Mouse (Mus musculus) layer of hippocampus, postnatal 36 days (tissue): ENCODE measurements around the gene Peak1. TPM values are rescaled to one million over a fixed set of nuclear protein-coding genes. Genes with fewer than 3 reads are reported as not detected.
A peak's percentile ranks its signal among the peaks of the same experiment; 100 is the strongest.

Experiments
- DNase-seq, 2 experiments: peaks; one replicate each; pipeline ENCODE4 v3.0.0; 2022
- total RNA-seq, 2 experiments: library from RNA; stranded (reverse); gene quantifications; 2 replicates each; pipeline ENCODE4 v1.2.3; 2021

Gene Peak1
- total RNA-seq, 2 experiments from 2014 or later = 54.3 to 55.6 TPM

- DNase-seq = no peak
Observed at GRCm38 (mm10) chr9:56415935-56416607, 1.8 kb downstream of the Peak1 start.

- no peak for DNase-seq
Observed at GRCm38 (mm10) chr9:56415393-56415792, 2.5 kb downstream of the Peak1 start.

GRCm38 (mm10) chr9:56414322-56414721, 3.5 kb downstream of the Peak1 start:
- no peak for DNase-seq

- no peak for DNase-seq
Observed at GRCm38 (mm10) chr9:56412716-56413115, 5.2 kb downstream of the Peak1 start.

DNA sequence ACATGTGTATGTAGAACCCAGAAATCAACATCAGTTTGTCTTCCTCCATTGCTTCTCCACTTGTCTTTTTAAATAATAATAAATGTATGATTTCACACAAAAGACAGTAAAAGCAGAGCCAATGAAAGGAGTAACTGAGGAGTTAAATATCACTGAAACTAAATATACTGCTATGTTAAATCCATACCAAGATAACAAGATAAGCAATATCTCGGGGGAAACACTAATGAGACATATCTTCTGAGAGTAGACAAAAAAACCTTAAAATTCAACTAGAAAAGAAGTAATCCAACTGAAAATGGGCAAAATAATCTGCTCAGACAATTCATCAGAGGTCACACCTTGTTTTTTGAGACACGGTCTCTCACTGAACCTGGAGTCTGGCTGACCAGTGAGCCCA, 7.9 kb downstream of the Peak1 start:
- DNase-seq = no peak

GRCm38 (mm10) chr9:56404619-56405018, 13.2 kb downstream of the Peak1 start:
- DNase-seq = no peak

GRCm38 (mm10) chr9:56396306-56396705, 21.6 kb downstream of the Peak1 start:
- no peak for DNase-seq

GRCm38 (mm10) chr9:56392857-56393256, 25.0 kb downstream of the Peak1 start:
- DNase-seq = no peak

GRCm38 (mm10) chr9:56382786-56383185, 35.1 kb downstream of the Peak1 start:
- no peak for DNase-seq

- DNase-seq = peak in 1 of 2 experiments; percentile 9
Observed at GRCm38 (mm10) chr9:56374401-56374800, 43.5 kb downstream of the Peak1 start.

DNA sequence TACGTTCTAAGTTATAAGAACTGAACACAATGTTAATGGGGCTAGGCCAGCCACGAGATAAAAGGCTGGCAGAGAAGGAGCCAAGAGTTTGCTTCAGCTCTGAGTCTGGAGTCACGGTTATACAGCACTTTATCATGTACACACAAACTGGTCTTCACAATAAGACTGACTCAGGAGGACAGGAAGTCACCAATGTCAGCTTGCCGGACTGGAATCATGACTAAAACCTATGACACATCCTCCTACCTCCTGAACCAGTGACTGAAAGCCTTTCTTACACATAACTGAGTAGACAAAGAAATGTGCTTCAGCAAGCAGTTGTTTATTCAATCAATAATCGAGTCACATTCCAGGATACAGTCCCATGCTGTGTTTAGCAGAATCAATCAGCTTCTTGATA, 47.2 kb downstream of the Peak1 start:
- no peak for DNase-seq

- no peak for DNase-seq
Observed at GRCm38 (mm10) chr9:56368814-56369213, 49.1 kb downstream of the Peak1 start.

- DNase-seq = no peak
Observed at GRCm38 (mm10) chr9:56363306-56363705, 54.6 kb downstream of the Peak1 start.

GRCm38 (mm10) chr9:56359261-56359660, 58.6 kb downstream of the Peak1 start:
- no peak for DNase-seq

DNA sequence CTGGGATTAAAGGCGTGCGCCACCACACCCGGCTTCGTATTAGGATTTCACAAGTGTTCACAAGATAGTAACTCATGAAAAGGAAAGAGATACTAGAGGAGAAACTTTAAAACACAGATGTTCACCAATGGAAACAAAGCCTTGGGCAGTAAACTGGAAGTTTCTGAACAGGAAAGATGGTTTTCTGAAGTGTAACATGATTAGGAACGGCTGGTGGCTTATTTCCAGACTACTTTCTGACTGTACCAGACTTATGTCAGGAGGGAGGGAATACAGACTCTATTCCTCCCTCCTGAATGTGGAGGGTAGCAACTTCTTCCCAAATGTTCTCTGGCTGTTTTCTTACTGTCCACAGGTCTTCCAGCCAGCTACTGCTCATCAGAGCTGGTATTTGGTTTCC, 62.7 kb downstream of the Peak1 start:
- DNase-seq = no peak

- DNase-seq = peak in 1 of 2 experiments; percentile 7
Observed at GRCm38 (mm10) chr9:56346321-56346720, 71.5 kb downstream of the Peak1 start.

GRCm38 (mm10) chr9:56339426-56340195, 78.3 kb downstream of the Peak1 start:
- no peak for DNase-seq

DNA sequence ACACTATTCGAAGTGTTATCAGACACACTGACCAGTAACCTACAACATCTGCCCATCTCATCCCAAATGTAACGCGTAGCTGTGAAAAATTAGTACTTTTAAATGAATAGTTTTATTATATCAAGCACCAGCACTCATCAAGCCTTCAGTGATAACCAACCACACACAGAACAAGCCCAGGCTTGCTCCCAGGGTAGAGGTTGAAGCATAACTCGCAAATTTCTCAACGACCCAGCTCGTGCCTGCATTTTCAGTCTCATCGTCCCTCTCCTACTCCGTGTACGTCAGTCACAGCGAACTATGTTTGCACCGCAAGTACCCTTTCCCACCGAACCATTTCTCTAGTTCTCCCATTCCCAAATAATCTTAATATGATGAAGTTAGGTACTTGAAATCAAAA, 83.5 kb downstream of the Peak1 start:
- DNase-seq = no peak

GRCm38 (mm10) chr9:56332774-56333173, 85.1 kb downstream of the Peak1 start:
- DNase-seq = no peak

GRCm38 (mm10) chr9:56326511-56327005, 91.3 kb downstream of the Peak1 start:
- DNase-seq = peak in 1 of 2 experiments; percentile 30

DNA sequence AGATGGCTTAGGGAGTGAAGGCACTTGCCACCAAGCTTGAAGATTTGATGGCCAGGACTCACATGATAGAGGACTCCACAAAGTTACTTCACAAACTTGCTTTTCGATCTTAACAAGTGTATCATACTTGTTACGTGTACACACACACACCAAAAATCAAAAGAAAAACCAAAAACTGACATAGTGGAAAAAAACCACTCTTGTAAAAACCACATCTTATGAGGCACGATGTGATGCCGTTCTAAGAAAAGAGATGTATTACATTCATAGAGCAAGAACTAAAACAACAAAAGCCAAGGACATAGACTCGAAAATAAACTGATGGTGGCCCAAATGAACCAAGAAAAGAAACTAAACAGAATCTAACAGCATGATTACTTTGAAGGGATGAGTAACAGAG, 92.1 kb downstream of the Peak1 start:
- no peak for DNase-seq

DNA sequence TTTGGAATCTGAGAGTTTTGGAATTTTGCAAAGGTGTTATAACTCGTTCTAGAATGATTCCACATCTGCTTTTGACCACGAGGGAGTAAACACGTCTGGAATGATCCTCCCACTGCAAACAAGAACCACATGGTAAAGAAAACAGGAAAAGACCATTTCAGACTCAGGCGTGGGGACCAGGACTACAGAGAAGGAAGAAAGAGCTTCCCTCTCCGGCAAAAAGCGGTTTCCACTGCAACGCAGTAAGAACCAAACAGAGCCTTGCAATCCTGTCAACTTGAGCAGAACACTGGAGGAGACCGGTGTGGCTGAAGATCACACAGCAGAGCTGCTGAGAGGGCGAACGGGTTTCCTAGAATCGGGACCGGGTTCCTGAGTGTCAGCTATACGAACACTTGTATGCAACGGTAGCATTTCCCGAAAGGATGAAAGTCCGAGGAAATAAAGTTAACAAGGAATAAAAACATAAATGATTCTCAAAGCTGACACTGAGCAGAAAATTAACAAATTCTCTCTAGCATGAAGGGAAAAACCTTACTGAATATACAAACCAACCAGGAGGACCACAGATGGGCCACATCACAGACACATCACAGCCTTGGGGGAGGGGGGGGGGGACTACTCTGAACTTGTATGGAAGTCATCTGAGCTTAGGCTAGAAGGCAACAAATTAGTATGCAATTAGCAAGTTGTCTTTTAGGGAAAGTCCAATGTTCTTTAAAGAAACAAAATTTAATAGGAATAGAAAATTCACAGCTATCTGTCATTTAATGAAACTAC, 93.1 kb downstream of the Peak1 start:
- no peak for DNase-seq

DNA sequence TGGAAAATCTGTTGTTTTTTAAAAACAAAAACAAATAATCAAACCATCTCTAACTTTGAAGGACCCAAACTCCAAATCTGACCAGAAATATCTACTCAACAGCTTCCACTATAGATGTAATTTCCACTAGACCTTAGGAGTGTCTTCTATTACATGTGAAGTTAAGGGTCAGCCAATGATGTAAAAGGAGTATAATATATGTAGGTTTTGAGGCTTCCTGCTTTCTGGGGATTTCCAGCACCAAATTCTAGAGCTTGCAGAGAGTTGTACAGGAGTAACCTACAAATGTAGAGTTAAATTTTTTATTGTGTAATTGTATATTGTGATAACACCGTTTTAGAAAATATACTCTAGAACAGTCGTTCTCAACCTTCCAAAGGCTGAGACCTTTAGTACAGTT, 96.6 kb downstream of the Peak1 start:
- no peak for DNase-seq
